Mouse (Mus musculus) liver, embryonic 14.5 days (tissue): ENCODE results near the gene Fgfr2.

Experiments used
- CTCF ChIP-seq: IDR thresholded peaks from 2 replicates; pipeline ENCODE4 v1.5.1; 2016; ENCODE audit warnings: antibody characterized with exemption, low read depth, control low read depth
- EP300 ChIP-seq: IDR thresholded peaks from 2 replicates; pipeline ENCODE4 v1.6.1; 2016; ENCODE audit warnings: antibody characterized with exemption, low read depth

- no peak for TF ChIP-seq EP300
- TF ChIP-seq CTCF = no peak
Measured at GRCm38 (mm10) chr7:130574211-130574991, 2548.7 kb downstream of the Fgfr2 start.
